Mouse (Mus musculus) G1E (cell line): ENCODE measurements around the gene Ppp1r1b. TPM values are rescaled to one million over a fixed set of nuclear protein-coding genes. Genes with fewer than 3 reads are reported as not detected.
A peak's percentile ranks its signal among the peaks of the same experiment; 100 is the strongest.

Experiments
- ATAC-seq: 2 replicates; pipeline ENCODE4 v1.8.0; 2016; ENCODE audit warnings: mild to moderate bottlenecking; ENCODE audit not compliant: insufficient number of reproducible peaks, poor library complexity, low FRiP score, severe bottlenecking; ENCODE audit errors: extremely low read depth
- DNase-seq: peaks from one replicate; pipeline ENCODE4 v3.0.0; 2012; ENCODE audit warnings: low spot score
- H3K27me3 ChIP-seq: 2 replicates; pipeline ENCODE4 v1.6.1; 2012; ENCODE audit warnings: mild to moderate bottlenecking, low read length, inconsistent platforms; ENCODE audit not compliant: insufficient read depth
- H3K36me3 ChIP-seq: replicated peaks from 2 replicates; pipeline ENCODE3; 2012; ENCODE audit warnings: mild to moderate bottlenecking, inconsistent platforms
- H3K4me1 ChIP-seq: 2 replicates; pipeline ENCODE4 v1.6.1; 2012; ENCODE audit warnings: low read depth, low read length, inconsistent platforms, mixed read lengths; ENCODE audit not compliant: insufficient read depth
- H3K4me3 ChIP-seq: 2 replicates; pipeline ENCODE4 v1.5.1; 2012; ENCODE audit warnings: low read depth, mild to moderate bottlenecking, inconsistent platforms, low read length, moderate library complexity, mixed read lengths
- H3K9me3 ChIP-seq: replicated peaks from 2 replicates; pipeline ENCODE4 v1.6.1; 2012; ENCODE audit warnings: inconsistent platforms
- CTCF ChIP-seq: IDR thresholded peaks from 2 replicates; pipeline ENCODE4 v1.5.1; 2012; ENCODE audit warnings: low read depth, low read length, inconsistent platforms, mixed read lengths
- GATA1 ChIP-seq: IDR thresholded peaks from 2 replicates; pipeline ENCODE4 v1.6.1; 2012; ENCODE audit warnings: borderline replicate concordance, low read length, inconsistent platforms, mixed read lengths
- GATA2 ChIP-seq: IDR thresholded peaks from 2 replicates; pipeline ENCODE4 v1.6.1; 2012; ENCODE audit warnings: low read depth, low read length, inconsistent platforms, borderline replicate concordance
- POLR2AphosphoS5 ChIP-seq: IDR thresholded peaks from 2 replicates; pipeline ENCODE4 v1.6.1; 2012; ENCODE audit warnings: low read depth, low read length, inconsistent platforms; ENCODE audit not compliant: insufficient replicate concordance
- TAL1 ChIP-seq: conservative IDR thresholded peaks from 2 replicates; pipeline ENCODE4 v1.6.1; 2012; ENCODE audit warnings: low read depth, low read length, inconsistent platforms, mixed read lengths
- polyA plus RNA-seq: library from polyadenylated mRNA; stranded (reverse); fragments of >175 nt; gene quantifications from 2 replicates; pipeline ENCODE4 v1.2.3, GENCODE M21; 2012
- total RNA-seq, 2 experiments: library from RNA; stranded (forward) in 1 of 2; stranded (reverse) in 1 of 2; fragments of 200-1000 nt in 1 of 2; fragments of >200 nt in 1 of 2; fragmentation: Nextera tagmentation in 1 of 2; gene quantifications; 2 replicates each; pipeline ENCODE4 v1.2.3; 2014 to 2017

Ppp1r1b gene
- not detected in 2 replicates for total RNA-seq (2014; fragmentation: Nextera tagmentation)
- not detected in 2 replicates for total RNA-seq (2017)
- not detected in 2 replicates for polyA plus RNA-seq

- Histone ChIP-seq H3K36me3 (no peaks in the 10 kb centered on the region), H3K4me1 (peaks cover 17% of the 10 kb centered on the region), H3K4me3 (no peak within 1 kb of the TSS), H3K9me3 (no peaks in the 10 kb centered on the region), H3K27me3 (peaks cover 79% of the 10 kb centered on the region)
- TF ChIP-seq GATA1 (no peak), POLR2AphosphoS5 (no peak), CTCF (no peak), TAL1 (no peak), GATA2 (no peak)
- DNase-seq (no peak), ATAC-seq (no peak)
These were observed at the start of gene Ppp1r1b for GRCm38 (mm10) chr11:98348083-98348961. TSS of gene Ppp1r1b (plus strand) at chr11:98348404.

- DNase-seq: no peak
- no peak for ATAC-seq
- Histone ChIP-seq H3K27me3 (peaks cover 38% of the 10 kb centered on the region), H3K4me1 (peaks cover 9% of the 10 kb centered on the region; the same call in 1 of the 2 replicates), H3K9me3 (no peaks in the 10 kb centered on the region), H3K4me3 (no peak overlapping the region), H3K36me3 (no peaks in the 10 kb centered on the region)
- TF ChIP-seq GATA1: no peak
- TF ChIP-seq CTCF: no peak
- TF ChIP-seq TAL1: no peak
- TF ChIP-seq GATA2: no peak
- no peak for TF ChIP-seq POLR2AphosphoS5
These were observed 49.6 kb upstream of the Ppp1r1b start for GRCm38 (mm10) chr11:98298484-98299205.

GRCm38 (mm10) chr11:98313790-98314323 lies 34.3 kb upstream of the Ppp1r1b start:
- H3K4me3 ChIP-seq: no peak overlapping the region
- no peaks in the 10 kb centered on the region for H3K36me3 ChIP-seq
- no peaks in the 10 kb centered on the region for H3K9me3 ChIP-seq
- DNase-seq (peak; percentile 51), ATAC-seq (no peak)
- TF ChIP-seq TAL1 (no peak), CTCF (no peak), GATA1 (no peak), GATA2 (no peak), POLR2AphosphoS5 (no peak)
- H3K4me1 ChIP-seq: no peaks in the 10 kb centered on the region
- peaks cover 15% of the 10 kb centered on the region for H3K27me3 ChIP-seq

GRCm38 (mm10) chr11:98317479-98317878 lies 30.7 kb upstream of the Ppp1r1b start:
- Histone ChIP-seq H3K4me3 (no peak overlapping the region), H3K9me3 (no peaks in the 10 kb centered on the region), H3K36me3 (no peaks in the 10 kb centered on the region), H3K27me3 (peaks cover 33% of the 10 kb centered on the region), H3K4me1 (no peaks in the 10 kb centered on the region)
- TF ChIP-seq GATA2 (no peak), GATA1 (no peak), POLR2AphosphoS5 (no peak), CTCF (no peak), TAL1 (no peak)
- ATAC-seq: no peak
- no peak for DNase-seq

- no peak for TF ChIP-seq GATA1
- no peak for TF ChIP-seq POLR2AphosphoS5
- TF ChIP-seq GATA2: no peak
- no peak for TF ChIP-seq TAL1
- no peak for TF ChIP-seq CTCF
- Histone ChIP-seq H3K4me1 (no peaks in the 10 kb centered on the region), H3K4me3 (no peak overlapping the region), H3K27me3 (peaks cover 41% of the 10 kb centered on the region), H3K36me3 (no peaks in the 10 kb centered on the region), H3K9me3 (no peaks in the 10 kb centered on the region)
- ATAC-seq: no peak
- DNase-seq: no peak
These were observed 29.6 kb upstream of the Ppp1r1b start for GRCm38 (mm10) chr11:98318421-98319116.
